Mouse (Mus musculus): Measurements from ENCODE around the gene Cct8.

GRCm38 (mm10) chr16:87495716-87496447 lies at the start of gene Cct8:
- no peak for TF ChIP-seq CTCF (IDR thresholded peaks at IDR 0.05; ENCODE audit: low read depth, low read length)
- peak; percentile 82 for TF ChIP-seq POLR2A (IDR thresholded peaks at IDR 0.05; ENCODE audit: insufficient read depth, low read length)
